Mouse (Mus musculus): ENCODE measurements around the gene Dad1.

DNA sequence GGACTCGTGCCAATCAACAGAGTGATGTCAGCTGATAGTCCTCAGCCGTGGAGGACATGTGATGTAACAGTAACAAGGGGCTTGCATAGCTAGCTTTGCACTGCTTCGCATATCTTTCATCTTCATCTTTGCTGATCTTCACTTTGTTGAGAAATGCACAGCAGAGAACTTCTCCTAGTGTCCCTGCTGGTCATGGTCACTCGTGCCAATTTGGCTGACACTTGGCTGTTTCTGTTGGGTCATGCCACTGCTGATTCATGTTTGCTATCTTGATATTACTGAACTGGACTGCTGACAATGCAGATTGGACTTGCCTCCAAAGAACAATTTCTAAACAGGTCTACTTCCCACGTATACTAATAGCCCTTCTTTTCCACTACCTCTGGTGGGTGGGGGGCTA is 46.2 kb upstream of the Dad1 start:
- TF ChIP-seq CTCF (IDR thresholded peaks at IDR 0.05; ENCODE audit: control insufficient read depth, insufficient read depth, low read length): no peak
- TF ChIP-seq POLR2A (IDR thresholded peaks at IDR 0.05; ENCODE audit: borderline replicate concordance, control insufficient read depth, low read depth, low read length): no peak

Data from bone marrow, adult 2 months (tissue).